Mouse (Mus musculus) gonadal fat pad, adult 2 months (tissue): ENCODE results near the gene Myo7a. TPM values are rescaled to one million over a fixed set of nuclear protein-coding genes. Genes with fewer than 3 reads are reported as not detected.

ENCODE experiments used
- DNase-seq: peaks from one replicate; pipeline ENCODE4 v3.0.0-alpha.2; 2012; ENCODE audit warnings: low read depth
- polyA plus RNA-seq: library from polyadenylated mRNA; depleted of rRNA; stranded (reverse); fragments of >200 nt; gene quantifications from 2 replicates; pipeline ENCODE4 v1.2.3, GENCODE M21; 2012; rRNA removed

Myo7a gene
- 12.5 and 13.4 TPM in 2 replicates for polyA plus RNA-seq

DNA sequence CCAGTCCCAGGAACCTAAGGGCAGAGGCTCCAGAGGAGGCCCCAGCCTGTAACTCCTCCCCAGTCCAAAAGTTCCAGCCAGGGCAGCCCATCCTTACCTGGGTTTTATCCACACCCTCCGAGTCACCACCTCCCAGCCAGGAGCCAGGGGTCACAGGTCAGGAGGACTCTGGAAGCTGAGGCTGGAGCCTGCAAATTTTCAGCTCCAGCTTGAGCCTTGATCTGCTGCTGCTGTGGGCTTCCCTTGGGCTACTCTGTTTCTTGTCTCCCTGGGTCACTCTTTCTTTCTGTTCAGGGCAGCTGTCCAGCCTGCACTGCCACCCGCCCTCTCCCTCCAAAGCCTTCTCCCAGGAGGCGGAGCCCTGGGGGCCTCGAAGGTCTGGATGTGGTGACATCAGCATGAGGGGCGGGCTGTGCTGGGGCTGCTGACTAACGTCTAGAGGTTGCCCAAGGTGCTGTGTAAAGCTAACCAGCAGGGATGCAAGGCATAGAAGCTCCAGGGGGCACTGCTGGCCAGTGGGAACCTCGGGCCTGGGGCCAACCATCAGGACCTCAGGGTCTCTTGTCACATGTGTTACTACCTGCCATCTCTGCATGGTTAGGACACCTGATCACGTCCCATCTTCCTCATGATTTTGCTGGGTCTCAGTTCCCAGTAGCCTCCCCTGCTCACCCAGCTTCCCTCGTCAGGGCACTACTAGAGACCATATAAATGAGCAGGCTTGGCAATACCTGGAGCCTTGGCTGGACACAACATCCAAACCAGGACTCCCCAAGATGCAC, at the start of gene Myo7a:
Gene Myo7a, minus strand, starts transcription at position 346 of the 782 bp plus-strand sequence.
- no peak for DNase-seq

DNA sequence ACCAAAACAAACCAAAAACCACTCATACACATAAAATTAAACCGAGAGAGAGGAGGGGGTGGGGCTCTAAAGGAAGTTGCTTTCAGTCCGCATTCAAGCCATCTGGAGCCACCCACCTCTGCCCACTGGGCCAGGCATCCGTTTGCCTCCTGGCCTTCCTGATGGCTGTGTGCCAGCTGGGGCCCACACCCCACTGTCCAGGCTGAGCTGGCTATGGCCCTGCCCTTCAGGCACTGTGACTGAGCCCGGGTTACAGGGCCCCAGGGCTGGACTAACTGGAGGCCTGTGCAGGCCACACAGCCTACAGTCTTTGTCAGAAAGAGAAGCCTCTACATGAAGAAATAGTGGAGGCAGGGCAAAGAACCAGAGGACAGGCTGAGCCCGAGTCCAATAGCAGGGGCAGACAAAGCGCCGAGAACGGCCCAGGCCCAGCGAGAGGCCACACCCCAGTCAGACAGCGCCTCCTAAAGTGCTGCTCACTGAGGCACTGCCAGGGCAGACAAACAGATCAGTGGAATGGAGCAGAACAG, 45.7 kb upstream of the Myo7a start:
- DNase-seq = no peak

- no peak for DNase-seq
Observed at GRCm38 (mm10) chr7:98164382-98164998, 45.2 kb upstream of the Myo7a start.

GRCm38 (mm10) chr7:98163700-98164099, 44.4 kb upstream of the Myo7a start:
- no peak for DNase-seq

DNA sequence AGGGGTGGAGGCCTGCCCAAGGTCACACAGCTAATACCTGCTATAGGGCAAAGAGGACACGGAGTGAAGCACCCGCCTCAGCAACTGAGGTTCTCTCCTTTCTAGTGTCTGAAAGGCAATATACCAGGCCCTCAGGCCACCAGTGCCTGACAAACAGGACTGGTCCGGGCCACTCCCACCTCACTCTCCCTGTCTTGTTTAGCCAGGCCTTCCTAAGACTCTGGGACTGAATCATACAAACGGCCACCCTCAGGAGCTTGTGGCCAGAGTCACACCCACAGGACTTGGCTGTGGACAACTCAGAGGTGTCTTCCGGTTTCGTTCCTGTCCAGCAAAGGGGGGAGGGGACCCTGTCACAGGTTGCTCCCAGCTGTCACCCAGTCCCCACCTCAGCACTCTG, 42.9 kb upstream of the Myo7a start:
- no peak for DNase-seq

GRCm38 (mm10) chr7:98160041-98160740, 40.9 kb upstream of the Myo7a start:
- DNase-seq = no peak

DNA sequence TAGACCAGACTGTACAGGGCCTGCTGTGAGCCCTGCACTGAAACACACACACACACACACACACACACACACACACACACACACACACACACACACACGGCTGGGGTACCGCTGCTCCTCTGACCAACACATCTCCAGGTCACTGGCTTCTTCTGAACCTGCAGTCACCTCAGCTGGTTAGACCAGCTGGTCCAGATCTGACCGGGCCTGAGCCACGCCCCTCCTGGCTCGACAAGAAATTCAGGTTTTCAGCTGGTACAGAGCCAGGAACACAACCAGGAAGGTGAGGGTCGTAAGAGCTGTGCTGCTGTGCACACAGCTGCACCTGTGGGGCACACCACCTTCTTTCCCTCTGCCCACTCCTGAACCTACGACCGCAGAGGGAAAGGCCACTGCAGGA, 39.2 kb upstream of the Myo7a start:
- no peak for DNase-seq

DNA sequence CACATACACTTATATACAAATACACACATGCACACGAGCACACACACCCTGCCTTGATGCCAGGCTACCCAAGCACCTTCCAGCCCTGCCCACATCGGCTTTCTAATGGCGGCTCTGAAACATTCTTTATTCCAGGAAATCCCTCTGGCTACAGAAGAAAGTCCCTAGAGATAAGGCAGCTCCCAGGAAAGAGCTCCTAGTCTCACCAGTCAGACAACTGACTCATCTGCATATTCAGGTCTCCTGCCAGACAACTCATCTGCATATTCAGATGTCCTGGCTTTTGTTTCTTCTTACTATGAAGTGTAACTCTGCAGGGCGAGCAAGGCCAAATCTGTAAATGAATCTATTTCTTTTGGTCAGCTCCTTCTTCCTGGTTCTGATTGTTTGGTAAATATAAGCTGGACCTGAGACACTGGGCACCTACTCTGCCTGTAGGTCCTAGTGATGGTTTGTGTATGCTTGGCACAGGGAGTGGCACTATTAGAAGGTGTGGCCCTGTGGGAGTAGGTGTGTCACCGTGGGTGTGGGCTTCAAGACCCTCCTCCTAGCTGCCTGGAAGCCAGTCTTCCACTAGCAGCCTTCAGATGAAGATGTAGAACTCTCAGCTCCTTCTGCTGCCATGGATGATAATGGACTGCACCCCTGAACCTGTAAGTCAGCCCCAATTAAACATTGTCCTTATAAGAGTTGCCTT, 38.5 kb upstream of the Myo7a start:
- DNase-seq = no peak

GRCm38 (mm10) chr7:98156280-98156665, 36.9 kb upstream of the Myo7a start:
- DNase-seq = no peak

DNA sequence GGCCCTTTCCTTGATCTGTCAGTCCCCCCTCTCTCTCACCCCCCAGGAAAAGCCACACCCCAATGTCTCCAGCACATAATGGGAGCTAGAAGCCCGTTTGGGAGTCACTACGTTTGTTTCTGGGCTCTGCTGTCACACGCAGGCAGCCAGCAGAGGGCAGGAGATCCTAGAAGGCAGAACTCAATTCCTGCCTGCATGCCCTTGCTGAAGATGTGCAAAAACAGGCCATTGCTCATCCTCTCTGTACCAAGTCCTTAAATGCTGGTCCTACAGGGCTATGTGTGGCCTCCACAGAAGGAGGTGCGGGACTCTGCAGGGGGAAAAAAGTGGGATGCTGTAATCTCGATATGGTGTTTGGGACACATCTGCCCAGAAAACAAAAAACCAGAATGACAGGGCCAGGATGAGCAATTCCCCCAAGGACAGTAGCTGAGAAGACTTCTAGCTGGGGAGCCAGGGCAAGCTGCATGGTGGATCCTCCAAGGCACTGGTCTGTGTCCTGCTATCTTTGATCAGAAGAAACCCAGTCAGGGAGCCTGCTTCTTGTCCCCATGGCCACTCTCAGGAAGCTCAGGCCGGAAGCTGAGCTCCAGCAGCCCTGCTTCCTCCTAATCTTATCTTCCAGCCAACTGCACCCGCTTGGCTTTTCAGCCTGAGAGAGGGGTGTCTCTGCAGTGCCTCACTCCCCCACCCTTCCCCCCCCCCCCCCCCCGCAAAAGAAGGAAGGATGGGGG, 36.4 kb upstream of the Myo7a start:
- no peak for DNase-seq

DNA sequence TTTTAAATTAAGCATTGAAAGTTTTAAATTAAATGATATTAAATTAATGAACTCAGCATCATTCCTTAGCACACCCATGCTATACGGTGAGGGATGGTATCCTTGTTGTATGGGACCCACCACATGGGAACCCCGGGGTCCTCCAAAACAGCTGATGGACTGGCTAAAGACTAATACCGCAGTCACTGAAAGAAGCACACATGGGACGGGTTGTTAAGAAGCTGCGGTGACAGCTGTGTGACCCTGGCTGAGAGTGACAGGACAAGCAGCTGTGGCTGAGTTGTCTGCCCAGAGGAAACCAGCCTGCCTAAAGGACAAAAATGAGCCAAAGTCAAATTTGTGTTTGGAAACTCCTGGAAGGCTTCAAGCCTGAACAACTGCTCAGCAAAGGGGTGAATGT, 34.6 kb upstream of the Myo7a start:
- no peak for DNase-seq

- no peak for DNase-seq
Observed at GRCm38 (mm10) chr7:98153345-98153744, 34.0 kb upstream of the Myo7a start.

DNA sequence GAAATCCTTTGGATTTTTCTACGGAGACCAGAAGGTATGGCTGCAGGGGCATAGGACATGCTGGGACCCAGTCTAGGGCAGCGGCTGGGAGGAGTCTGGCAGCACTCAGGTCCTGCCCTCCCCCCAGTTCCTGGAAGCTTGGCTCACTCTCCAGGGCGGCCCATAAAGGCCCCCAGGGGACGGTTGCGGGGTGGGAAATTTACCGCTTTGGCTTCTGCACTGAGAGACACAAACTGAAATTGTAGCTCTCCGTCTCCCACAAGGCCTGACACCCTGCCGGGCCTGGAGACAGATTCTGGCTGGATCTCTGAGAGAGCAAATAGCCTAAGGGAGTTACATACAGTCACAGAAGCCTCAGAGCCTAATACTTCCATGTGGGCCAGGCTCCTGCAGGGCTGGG, 33.1 kb upstream of the Myo7a start:
- DNase-seq = no peak

- no peak for DNase-seq
Observed at GRCm38 (mm10) chr7:98150525-98150924, 31.2 kb upstream of the Myo7a start.

- no peak for DNase-seq
Observed at GRCm38 (mm10) chr7:98149802-98150201, 30.5 kb upstream of the Myo7a start.

DNA sequence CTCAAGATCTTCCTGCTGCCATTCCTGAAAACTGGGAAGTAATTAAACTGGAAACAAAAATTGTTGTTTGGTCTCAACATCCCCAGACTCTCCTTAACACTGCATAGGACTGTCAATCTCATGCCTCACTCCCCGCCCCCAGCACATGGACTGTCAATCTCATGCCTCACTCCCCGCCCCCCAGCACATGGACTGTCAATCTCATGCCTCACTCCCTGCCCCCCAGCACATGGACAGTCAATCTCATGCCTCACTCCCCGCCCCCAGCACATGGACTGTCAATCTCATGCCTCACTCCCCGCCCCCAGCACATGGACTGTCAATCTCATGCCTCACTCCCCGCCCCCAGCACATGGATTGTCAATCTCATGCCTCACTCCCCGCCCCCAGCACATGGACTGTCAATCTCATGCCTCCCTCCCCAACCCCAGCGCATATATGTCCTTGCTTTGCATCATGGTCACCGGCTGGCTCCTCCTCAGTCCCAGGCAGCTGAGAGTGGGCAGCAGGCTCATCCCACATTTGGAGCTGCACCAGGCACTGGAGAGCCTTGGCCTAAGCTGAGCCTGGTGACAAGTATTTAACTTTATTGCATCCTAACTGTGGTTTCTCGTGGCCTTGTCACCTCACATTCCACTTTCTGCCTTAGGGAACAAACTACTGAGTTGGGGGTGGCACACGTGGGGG, 29.5 kb upstream of the Myo7a start:
- no peak for DNase-seq

DNA sequence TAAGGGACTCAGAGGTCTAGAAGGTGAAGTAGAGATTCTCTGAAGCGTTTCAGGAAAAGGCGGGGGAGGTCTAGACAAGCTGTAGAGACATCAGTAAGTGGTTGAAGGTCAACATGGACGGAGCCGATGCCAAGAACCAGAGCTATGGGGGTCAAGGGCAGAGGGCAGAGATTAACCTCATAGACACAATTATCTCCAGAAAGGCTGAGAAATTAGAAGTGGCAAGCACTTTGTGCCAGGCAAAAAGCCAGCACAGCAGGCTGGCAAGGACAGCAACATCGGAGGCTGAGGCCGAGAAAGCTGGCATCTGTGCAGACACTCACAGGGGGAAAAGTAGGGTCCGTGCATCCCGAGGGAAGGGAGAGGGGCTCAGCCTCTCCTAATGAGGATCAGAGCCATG, 28.4 kb upstream of the Myo7a start:
- DNase-seq = no peak

GRCm38 (mm10) chr7:98146447-98146845, 27.1 kb upstream of the Myo7a start:
- DNase-seq = no peak

- DNase-seq = no peak
Observed at GRCm38 (mm10) chr7:98145842-98146446, 26.6 kb upstream of the Myo7a start.

DNA sequence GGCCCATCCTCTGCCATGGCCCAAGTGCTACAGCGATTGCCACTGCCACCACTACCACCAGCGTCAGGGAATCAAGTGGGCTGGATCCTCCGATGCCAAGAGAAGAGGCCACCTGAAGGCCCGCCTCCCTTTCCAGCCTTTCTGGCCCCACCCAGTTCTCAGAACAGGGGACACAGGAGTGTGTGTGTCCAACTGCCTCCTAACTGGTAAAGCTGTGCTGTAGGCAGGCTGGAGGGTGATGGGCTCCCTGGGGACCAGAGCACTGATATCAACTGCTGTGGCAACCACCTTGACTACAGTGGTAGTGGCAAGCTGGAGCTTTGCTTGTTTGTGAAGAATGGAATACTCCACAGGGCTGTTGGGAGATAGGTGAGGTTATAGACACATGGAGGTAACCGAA, 26.1 kb upstream of the Myo7a start, which contains the start of gene Omp:
Gene Omp, minus strand, starts transcription at position 101 of the 400 bp plus-strand sequence.
- DNase-seq = no peak
